Mouse (Mus musculus): ENCODE data around the gene Syt16. TPM values are rescaled to one million over a fixed set of nuclear protein-coding genes. Genes with fewer than 3 reads are reported as not detected.

Gene Syt16
- polyA plus RNA-seq, 2 experiments: 0.04 TPM; not detected in 1

- no peak overlapping the region for H3K4me2 ChIP-seq (ENCODE audit: low read depth)
- ATAC-seq (ENCODE audit: insufficient read depth): no peak
- no peak overlapping the region for H3K9ac ChIP-seq (replicated peaks)
- H3K27me3 ChIP-seq (ENCODE audit: control insufficient read depth, insufficient read depth, low read length): no peaks in the 10 kb centered on the region
- TF ChIP-seq EP300 (IDR thresholded peaks at IDR 0.05; ENCODE audit: low read depth) (no peak), CTCF (IDR thresholded peaks at IDR 0.05; ENCODE audit: low read depth) (no peak)
- no peaks in the 10 kb centered on the region for H3K36me3 ChIP-seq (replicated peaks; ENCODE audit: control insufficient read depth, insufficient read depth, low read depth)
- WGBS (ENCODE audit: insufficient replicate concordance): 47% methylated on average over 6 of the region's 6 CpGs
- no peak for DNase-seq (ENCODE audit: low read depth in 3 of 3, low spot score in 3 of 3)
- H3K4me1 ChIP-seq (replicated peaks; ENCODE audit: control insufficient read depth in 2 of 2, insufficient read depth in 2 of 2, low read length in 1 of 2): no peaks in the 10 kb centered on the region
- H3K4me3 ChIP-seq (ENCODE audit: insufficient read depth in 1 of 2, low read depth in 2 of 2, low read length in 2 of 2): no peak overlapping the region
- H3K27ac ChIP-seq: no peak overlapping the region
- no peaks in the 10 kb centered on the region for H3K9me3 ChIP-seq (ENCODE audit: control insufficient read depth, low read length)
These were observed 108.5 kb downstream of the Syt16 start for GRCm38 (mm10) chr12:74105811-74106513.

DNA sequence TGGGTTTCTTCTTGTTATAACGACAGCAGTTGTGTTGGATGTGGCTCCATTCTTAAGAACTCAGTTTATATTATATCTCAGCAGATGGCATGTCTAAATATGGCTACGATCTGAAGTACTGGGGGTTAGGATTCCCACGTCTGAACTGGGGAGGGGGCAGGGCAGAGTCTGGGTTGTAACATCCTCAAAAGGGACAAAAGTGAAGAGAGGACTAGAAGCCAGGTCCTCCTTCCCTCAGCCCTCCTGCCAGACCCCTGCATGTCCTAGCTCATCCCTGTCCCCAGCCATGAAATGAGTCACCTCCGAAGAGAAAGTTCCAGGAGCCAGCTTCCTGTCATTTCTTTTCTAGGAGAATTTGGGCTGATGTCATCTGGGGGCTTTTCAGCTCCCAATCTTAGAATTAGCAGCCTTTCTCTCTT is 111.2 kb downstream of the Syt16 start:
- Histone ChIP-seq H3K36me3 (replicated peaks; ENCODE audit: control insufficient read depth, insufficient read depth, low read depth) (no peaks in the 10 kb centered on the region), H3K4me3 (ENCODE audit: insufficient read depth in 1 of 2, low read depth in 2 of 2, low read length in 2 of 2) (no peak overlapping the region), H3K27me3 (ENCODE audit: control insufficient read depth, insufficient read depth, low read length) (no peaks in the 10 kb centered on the region), H3K4me2 (ENCODE audit: low read depth) (no peak overlapping the region), H3K27ac (no peak overlapping the region), H3K9ac (replicated peaks) (no peak overlapping the region), H3K4me1 (replicated peaks; ENCODE audit: control insufficient read depth in 2 of 2, insufficient read depth in 2 of 2, low read length in 1 of 2) (no peaks in the 10 kb centered on the region), H3K9me3 (ENCODE audit: control insufficient read depth, low read length) (no peaks in the 10 kb centered on the region)
- 54% methylated on average over 4 of the region's 4 CpGs for WGBS (ENCODE audit: insufficient replicate concordance)
- no peak for TF ChIP-seq CTCF (IDR thresholded peaks at IDR 0.05; ENCODE audit: low read depth)
- TF ChIP-seq EP300 (IDR thresholded peaks at IDR 0.05; ENCODE audit: low read depth): no peak
- DNase-seq (ENCODE audit: low read depth in 3 of 3, low spot score in 3 of 3) (no peak), ATAC-seq (ENCODE audit: insufficient read depth) (no peak)

GRCm38 (mm10) chr12:74109462-74110068 is 112.1 kb downstream of the Syt16 start:
- Histone ChIP-seq H3K9ac (replicated peaks) (no peak overlapping the region), H3K27ac (no peak overlapping the region), H3K4me3 (ENCODE audit: insufficient read depth in 1 of 2, low read depth in 2 of 2, low read length in 2 of 2) (no peak overlapping the region), H3K4me2 (ENCODE audit: low read depth) (no peak overlapping the region), H3K27me3 (ENCODE audit: control insufficient read depth, insufficient read depth, low read length) (no peaks in the 10 kb centered on the region), H3K4me1 (replicated peaks; ENCODE audit: control insufficient read depth in 2 of 2, insufficient read depth in 2 of 2, low read length in 1 of 2) (no peaks in the 10 kb centered on the region), H3K36me3 (replicated peaks; ENCODE audit: control insufficient read depth, insufficient read depth, low read depth) (no peaks in the 10 kb centered on the region), H3K9me3 (ENCODE audit: control insufficient read depth, low read length) (no peaks in the 10 kb centered on the region)
- no peak for ATAC-seq (ENCODE audit: insufficient read depth)
- no peak for TF ChIP-seq EP300 (IDR thresholded peaks at IDR 0.05; ENCODE audit: low read depth)
- no peak for TF ChIP-seq CTCF (IDR thresholded peaks at IDR 0.05; ENCODE audit: low read depth)
- WGBS (ENCODE audit: insufficient replicate concordance): 65% methylated on average over 10 of the region's 10 CpGs
- DNase-seq (ENCODE audit: low read depth in 3 of 3, low spot score in 3 of 3): no peak

GRCm38 (mm10) chr12:74116825-74117224 is 119.4 kb downstream of the Syt16 start:
- Histone ChIP-seq H3K36me3 (replicated peaks; ENCODE audit: control insufficient read depth, insufficient read depth, low read depth) (no peaks in the 10 kb centered on the region), H3K4me2 (ENCODE audit: low read depth) (no peak overlapping the region), H3K9me3 (ENCODE audit: control insufficient read depth, low read length) (no peaks in the 10 kb centered on the region), H3K4me1 (replicated peaks; ENCODE audit: control insufficient read depth in 2 of 2, insufficient read depth in 2 of 2, low read length in 1 of 2) (no peaks in the 10 kb centered on the region), H3K9ac (replicated peaks) (no peak overlapping the region), H3K27ac (no peak overlapping the region), H3K27me3 (ENCODE audit: control insufficient read depth, insufficient read depth, low read length) (no peaks in the 10 kb centered on the region), H3K4me3 (ENCODE audit: insufficient read depth in 1 of 2, low read depth in 2 of 2, low read length in 2 of 2) (no peak overlapping the region)
- DNase-seq (ENCODE audit: low read depth in 3 of 3, low spot score in 3 of 3) (no peak), ATAC-seq (ENCODE audit: insufficient read depth) (no peak)
- 61% methylated on average over 6 of the region's 6 CpGs for WGBS (ENCODE audit: insufficient replicate concordance)
- TF ChIP-seq EP300 (IDR thresholded peaks at IDR 0.05; ENCODE audit: low read depth): no peak
- TF ChIP-seq CTCF (IDR thresholded peaks at IDR 0.05; ENCODE audit: low read depth): no peak

- no peak for ATAC-seq (ENCODE audit: insufficient read depth)
- WGBS (ENCODE audit: insufficient replicate concordance): 71% methylated on average over 12 of the region's 12 CpGs
These were observed 128.3 kb downstream of the Syt16 start for GRCm38 (mm10) chr12:74125796-74126195.

More at GRCm38 (mm10) chr12:74125796-74126195, 128.3 kb downstream of the Syt16 start:
- H3K36me3 ChIP-seq (replicated peaks; ENCODE audit: control insufficient read depth, insufficient read depth, low read depth): no peaks in the 10 kb centered on the region
- no peak for DNase-seq (ENCODE audit: low read depth in 3 of 3, low spot score in 3 of 3)
- H3K4me1 ChIP-seq (replicated peaks; ENCODE audit: control insufficient read depth in 2 of 2, insufficient read depth in 2 of 2, low read length in 1 of 2): no peaks in the 10 kb centered on the region
- H3K4me2 ChIP-seq (ENCODE audit: low read depth): no peak overlapping the region
- TF ChIP-seq CTCF (IDR thresholded peaks at IDR 0.05; ENCODE audit: low read depth) (no peak), EP300 (IDR thresholded peaks at IDR 0.05; ENCODE audit: low read depth) (no peak)
- H3K9ac ChIP-seq (replicated peaks): no peak overlapping the region
- no peak overlapping the region for H3K4me3 ChIP-seq (ENCODE audit: insufficient read depth in 1 of 2, low read depth in 2 of 2, low read length in 2 of 2)
- no peaks in the 10 kb centered on the region for H3K9me3 ChIP-seq (ENCODE audit: control insufficient read depth, low read length)
- H3K27ac ChIP-seq: no peak overlapping the region
- no peaks in the 10 kb centered on the region for H3K27me3 ChIP-seq (ENCODE audit: control insufficient read depth, insufficient read depth, low read length)
